Mouse (Mus musculus) adrenal gland, postnatal 25 days (tissue): ENCODE data around the gene Hivep2. TPM values are rescaled to one million over a fixed set of nuclear protein-coding genes. Genes with fewer than 3 reads are reported as not detected.
A peak's percentile ranks its signal among the peaks of the same experiment; 100 is the strongest.

Source experiments
- DNase-seq: peaks from one replicate; pipeline ENCODE4 v3.0.0; 2021; ENCODE audit warnings: mixed read lengths
- total RNA-seq: library from RNA; stranded (reverse); gene quantifications from 2 replicates; pipeline ENCODE4 v1.2.3, GENCODE M21; 2021

The Hivep2 gene
- total RNA-seq, 1 experiment from 2014 or later = 41.7 TPM

GRCm38 (mm10) chr10:14020253-14020652, 54.4 kb downstream of the Hivep2 start:
- no peak for DNase-seq

GRCm38 (mm10) chr10:14024971-14025370, 59.1 kb downstream of the Hivep2 start:
- no peak for DNase-seq

- DNase-seq = no peak
Measured at GRCm38 (mm10) chr10:14027751-14028150, 61.9 kb downstream of the Hivep2 start.

GRCm38 (mm10) chr10:14028956-14029355, 63.1 kb downstream of the Hivep2 start:
- no peak for DNase-seq

GRCm38 (mm10) chr10:14030458-14031035, 64.7 kb downstream of the Hivep2 start:
- no peak for DNase-seq

- no peak for DNase-seq
Measured at GRCm38 (mm10) chr10:14032532-14032931, 66.7 kb downstream of the Hivep2 start.

- no peak for DNase-seq
Measured at GRCm38 (mm10) chr10:14034046-14034445, 68.2 kb downstream of the Hivep2 start.

GRCm38 (mm10) chr10:14034790-14035189, 68.9 kb downstream of the Hivep2 start:
- no peak for DNase-seq

GRCm38 (mm10) chr10:14035607-14036006, 69.7 kb downstream of the Hivep2 start:
- no peak for DNase-seq

- DNase-seq = no peak
Measured at GRCm38 (mm10) chr10:14036472-14036871, 70.6 kb downstream of the Hivep2 start.

- DNase-seq = no peak
Measured at GRCm38 (mm10) chr10:14037977-14038489, 72.2 kb downstream of the Hivep2 start.

- no peak for DNase-seq
Measured at GRCm38 (mm10) chr10:14040716-14041470, 75.0 kb downstream of the Hivep2 start.

GRCm38 (mm10) chr10:14041606-14042005, 75.7 kb downstream of the Hivep2 start:
- DNase-seq = no peak

GRCm38 (mm10) chr10:14042539-14043348, 76.9 kb downstream of the Hivep2 start:
- DNase-seq = no peak

- DNase-seq = no peak
Measured at GRCm38 (mm10) chr10:14043349-14043710, 77.5 kb downstream of the Hivep2 start.

GRCm38 (mm10) chr10:14044046-14044782, 78.3 kb downstream of the Hivep2 start:
- no peak for DNase-seq

- no peak for DNase-seq
Measured at GRCm38 (mm10) chr10:14044783-14045392, 79.0 kb downstream of the Hivep2 start.

GRCm38 (mm10) chr10:14045745-14046144, 79.9 kb downstream of the Hivep2 start:
- DNase-seq = no peak

- no peak for DNase-seq
Measured at GRCm38 (mm10) chr10:14046171-14046651, 80.3 kb downstream of the Hivep2 start.

- DNase-seq = peak; percentile 33
Measured at GRCm38 (mm10) chr10:14046935-14047334, 81.1 kb downstream of the Hivep2 start.

- peak; percentile 4 for DNase-seq
Measured at GRCm38 (mm10) chr10:14047661-14048060, 81.8 kb downstream of the Hivep2 start.
